9 mouse cellular contexts compared by ENCODE assay signal in the genomic region with DNA sequence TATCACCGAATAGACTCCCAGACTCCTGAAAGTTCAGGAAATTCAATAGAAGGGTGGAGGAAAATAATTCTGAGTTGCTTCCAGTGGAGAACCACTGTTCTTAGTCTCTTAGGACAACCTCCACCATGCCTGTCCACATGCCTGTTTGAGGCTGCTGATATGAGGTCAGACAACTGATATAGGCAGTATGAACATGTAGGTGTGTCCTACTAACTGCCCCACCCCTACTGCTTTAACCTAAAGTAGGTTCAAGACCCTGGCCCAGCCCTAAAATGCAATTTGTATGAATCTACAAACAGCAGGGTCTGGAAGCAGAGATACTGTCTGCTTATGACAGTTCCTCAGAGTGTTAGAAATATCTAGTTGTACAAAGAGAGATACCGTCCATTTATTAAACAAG. TPM values are rescaled to one million over a fixed set of nuclear protein-coding genes. Genes with fewer than 3 reads are reported as not detected.
DNase-seq lines count a peak whose midpoint lies in the region; ATAC-seq and TF ChIP-seq lines count a peak whose summit lies in the region.
"Had no signal": no experiment of that assay in that cellular context is flagged by ENCODE, and none has a peak within 500 bp of the region (broad histone marks: within the 10 kb centered on the region; RNA-seq: fewer than 3 reads in every experiment).

No protein-coding gene starts in this region.

- intact Hi-C loops in left cerebral cortex, adult 2 months (cut with DNase I) = loop anchor here (1.0 kb wide), 1 partner anchor 35 kb away; no protein-coding TSS in a partner anchor

- no peaks in the 10 kb centered on the region for H3K9me3 ChIP-seq in embryonic facial prominence, embryonic 15.5 days (replicated peaks)
- no peaks in the 10 kb centered on the region for H3K9me3 ChIP-seq in limb, embryonic 11.5 days (ENCODE audit: control insufficient read depth, low read length)
- no peaks in the 10 kb centered on the region for H3K9me3 ChIP-seq in neural tube, embryonic 13.5 days
- H3K9me3 ChIP-seq: G1E had no signal

- no peaks in the 10 kb centered on the region for H3K27me3 ChIP-seq in embryonic facial prominence, embryonic 15.5 days
- H3K27me3 ChIP-seq in limb, embryonic 11.5 days (ENCODE audit: control insufficient read depth, insufficient read depth, low read length) = no peaks in the 10 kb centered on the region
- H3K27me3 ChIP-seq in neural tube, embryonic 13.5 days = no peaks in the 10 kb centered on the region

- WGBS in embryonic facial prominence, embryonic 15.5 days = 58% methylated on average over 2 of the region's 2 CpGs
- WGBS in limb, embryonic 11.5 days = 64% methylated on average over 2 of the region's 2 CpGs
- whole genome bisulfite sequencing in neural tube, embryonic 13.5 days = 64% methylated on average over 2 of the region's 2 CpGs

- TF ChIP-seq CTCF in left cerebral cortex, adult 2 months (IDR thresholded peaks at IDR 0.05) = no peak

- H3K9ac ChIP-seq in embryonic facial prominence, embryonic 15.5 days = no peak overlapping the region
- no peak overlapping the region for H3K9ac ChIP-seq in limb, embryonic 11.5 days (ENCODE audit: low read length)
- H3K9ac ChIP-seq in neural tube, embryonic 13.5 days = no peak overlapping the region

- DNase-seq in kidney, adult 9 months = peak; percentile 24
- no peak for DNase-seq in kidney, postnatal 36 days
- DNase-seq in limb, embryonic 11.5 days (ENCODE audit: low spot score) = no peak
- no peak for DNase-seq in embryo, embryonic 10 days (ENCODE audit: low spot score)
- no peak for DNase-seq in left cerebral cortex, adult 2 months (ENCODE audit: extremely low spot score in 1 of 2, low spot score in 2 of 2)
- DNase-seq in urinary bladder, postnatal 25 days (ENCODE audit: low spot score) = no peak

- H3K27ac ChIP-seq in embryonic facial prominence, embryonic 15.5 days (replicated peaks) = no peak overlapping the region
- no peak overlapping the region for H3K27ac ChIP-seq in limb, embryonic 11.5 days (replicated peaks; ENCODE audit: low read depth, low read length)
- H3K27ac ChIP-seq in neural tube, embryonic 13.5 days (replicated peaks) = no peak overlapping the region
- no peak overlapping the region for H3K27ac ChIP-seq in left cerebral cortex, adult 2 months

- no peak for ATAC-seq in embryonic facial prominence, embryonic 15.5 days (ENCODE audit: insufficient number of reproducible peaks, low FRiP score, low TSS enrichment, low read depth)
- ATAC-seq in limb, embryonic 11.5 days (ENCODE audit: insufficient number of reproducible peaks, low FRiP score, low TSS enrichment, low read depth) = 0 out of 2 replicates have a peak, but pooled peaks have one; percentile 24
- ATAC-seq in neural tube, embryonic 13.5 days (ENCODE audit: low read depth) = 0 out of 2 replicates have a peak, but pooled peaks have one; percentile 29

- H3K4me1 ChIP-seq in embryonic facial prominence, embryonic 15.5 days = peaks cover 16% of the 10 kb centered on the region
- peaks cover 6% of the 10 kb centered on the region; the same call in 1 of the 2 replicates for H3K4me1 ChIP-seq in limb, embryonic 11.5 days (ENCODE audit: control insufficient read depth, insufficient read depth, low read length)
- H3K4me1 ChIP-seq in neural tube, embryonic 13.5 days (replicated peaks) = peaks cover 17% of the 10 kb centered on the region

- H3K4me2 ChIP-seq in embryonic facial prominence, embryonic 15.5 days (replicated peaks) = no peak overlapping the region; the same call in 1 of the 2 replicates
- no peak overlapping the region for H3K4me2 ChIP-seq in limb, embryonic 11.5 days (ENCODE audit: low read depth, severe bottlenecking)
- no peak overlapping the region for H3K4me2 ChIP-seq in neural tube, embryonic 13.5 days

- H3K36me3 ChIP-seq in embryonic facial prominence, embryonic 15.5 days = peaks cover 50% of the 10 kb centered on the region
- peaks cover 27% of the 10 kb centered on the region for H3K36me3 ChIP-seq in limb, embryonic 11.5 days (ENCODE audit: control insufficient read depth, insufficient read depth, low read length)
- H3K36me3 ChIP-seq in neural tube, embryonic 13.5 days = peaks cover 59% of the 10 kb centered on the region

- H3K4me3 ChIP-seq in embryonic facial prominence, embryonic 15.5 days (replicated peaks) = peak overlapping the region; percentile 97; the same call in 1 of the 2 replicates
- peak overlapping the region; percentile 89; the same call in 1 of the 2 replicates for H3K4me3 ChIP-seq in limb, embryonic 11.5 days (ENCODE audit: low read depth, low read length)
- H3K4me3 ChIP-seq in neural tube, embryonic 13.5 days = no peak overlapping the region
- no peak overlapping the region for H3K4me3 ChIP-seq in left cerebral cortex, adult 2 months

RNA-seq across cellular contexts. Expression of a gene that starts 0.5 kb away (rescaled TPM):
- polyA plus RNA-seq in embryonic facial prominence, embryonic 15.5 days (2015; fragmentation: Nextera tagmentation; extraction: Ambion mirVana) = 16.4 and 17.3 TPM in 2 replicates
- polyA plus RNA-seq in limb, embryonic 11.5 days (2014; fragmentation: Nextera tagmentation; extraction: Ambion mirVana) = 31.1 and 35.1 TPM in 2 replicates
- not detected in 2 replicates for polyA plus RNA-seq in neural tube, embryonic 13.5 days (2015; fragmentation: Nextera tagmentation; extraction: Ambion mirVana)
- total RNA-seq in left cerebral cortex, adult 2 months (2021) = not detected

RNA-seq across cellular contexts. Expression of a gene that starts 22.7 kb away (rescaled TPM):
- 46.8 and 58.1 TPM in 2 replicates for polyA plus RNA-seq in embryonic facial prominence, embryonic 15.5 days (2015; fragmentation: Nextera tagmentation; extraction: Ambion mirVana)
- 66.1 and 78.4 TPM in 2 replicates for polyA plus RNA-seq in limb, embryonic 11.5 days (2014; fragmentation: Nextera tagmentation; extraction: Ambion mirVana)
- 74.5 and 75.3 TPM in 2 replicates for polyA plus RNA-seq in neural tube, embryonic 13.5 days (2015; fragmentation: Nextera tagmentation; extraction: Ambion mirVana)
- 100 to 1,000 TPM in 1 of 2 experiments, 10 to 100 TPM in 1; 90.2 to 103 TPM for total RNA-seq in left cerebral cortex, adult 2 months (2021)

RNA-seq across cellular contexts. Expression of a gene that starts 24.1 kb away (rescaled TPM):
- 5.3 and 6.0 TPM in 2 replicates for polyA plus RNA-seq in embryonic facial prominence, embryonic 15.5 days (2015; fragmentation: Nextera tagmentation; extraction: Ambion mirVana)
- 4.5 and 4.7 TPM in 2 replicates for polyA plus RNA-seq in limb, embryonic 11.5 days (2014; fragmentation: Nextera tagmentation; extraction: Ambion mirVana)
- 6.5 and 6.7 TPM in 2 replicates for polyA plus RNA-seq in neural tube, embryonic 13.5 days (2015; fragmentation: Nextera tagmentation; extraction: Ambion mirVana)
- total RNA-seq in left cerebral cortex, adult 2 months (2021) = 10 to 100 TPM; 21.3 to 22.5 TPM

RNA-seq across cellular contexts. Expression of a gene that starts 36.6 kb away (rescaled TPM):
- polyA plus RNA-seq in embryonic facial prominence, embryonic 15.5 days (2015; fragmentation: Nextera tagmentation; extraction: Ambion mirVana) = 0.09 TPM in 1 of 2 replicates, not detected in the other
- polyA plus RNA-seq in limb, embryonic 11.5 days (2014; fragmentation: Nextera tagmentation; extraction: Ambion mirVana) = not detected in 2 replicates
- polyA plus RNA-seq in neural tube, embryonic 13.5 days (2015; fragmentation: Nextera tagmentation; extraction: Ambion mirVana) = 1.9 and 3.1 TPM in 2 replicates
- total RNA-seq in left cerebral cortex, adult 2 months (2021) = 1 to 10 TPM; 3.7 to 6.4 TPM
- polyA plus RNA-seq: G1E had no signal

RNA-seq across cellular contexts. Expression of a gene that starts 38.8 kb away (rescaled TPM):
- 8.9 and 9.7 TPM in 2 replicates for polyA plus RNA-seq in embryonic facial prominence, embryonic 15.5 days (2015; fragmentation: Nextera tagmentation; extraction: Ambion mirVana)
- polyA plus RNA-seq in limb, embryonic 11.5 days (2014; fragmentation: Nextera tagmentation; extraction: Ambion mirVana) = 5.9 and 7.8 TPM in 2 replicates
- 9.6 and 11.6 TPM in 2 replicates for polyA plus RNA-seq in neural tube, embryonic 13.5 days (2015; fragmentation: Nextera tagmentation; extraction: Ambion mirVana)
- total RNA-seq in left cerebral cortex, adult 2 months (2021) = 10 to 100 TPM; 31.2 to 31.9 TPM

Comparison
In these comparisons a context has a peak if more than half of its experiments do, and no peak if none do; other contexts are left out.
1. H3K4me3 ChIP-seq: peak in embryonic facial prominence, embryonic 15.5 days (single experiment) and limb, embryonic 11.5 days (single experiment); none in neural tube, embryonic 13.5 days (single experiment) and left cerebral cortex, adult 2 months (single experiment).
2. RNA of a gene that starts 0.5 kb away (polyA plus RNA-seq): 31.1 to 35.1 TPM in limb, embryonic 11.5 days and 16.4 to 17.3 TPM in embryonic facial prominence, embryonic 15.5 days; not detected in neural tube, embryonic 13.5 days; every median in the first group is over 10 times any median in the second.